Mouse (Mus musculus): Measurements from ENCODE around the gene Abhd17a. TPM values are rescaled to one million over a fixed set of nuclear protein-coding genes. Genes with fewer than 3 reads are reported as not detected.
A peak's percentile ranks its signal among the peaks of the same experiment; 100 is the strongest.

Gene Abhd17a
- total and polyA plus RNA-seq, 2 experiments from 2014 or later = 152 to 275 TPM

DNA sequence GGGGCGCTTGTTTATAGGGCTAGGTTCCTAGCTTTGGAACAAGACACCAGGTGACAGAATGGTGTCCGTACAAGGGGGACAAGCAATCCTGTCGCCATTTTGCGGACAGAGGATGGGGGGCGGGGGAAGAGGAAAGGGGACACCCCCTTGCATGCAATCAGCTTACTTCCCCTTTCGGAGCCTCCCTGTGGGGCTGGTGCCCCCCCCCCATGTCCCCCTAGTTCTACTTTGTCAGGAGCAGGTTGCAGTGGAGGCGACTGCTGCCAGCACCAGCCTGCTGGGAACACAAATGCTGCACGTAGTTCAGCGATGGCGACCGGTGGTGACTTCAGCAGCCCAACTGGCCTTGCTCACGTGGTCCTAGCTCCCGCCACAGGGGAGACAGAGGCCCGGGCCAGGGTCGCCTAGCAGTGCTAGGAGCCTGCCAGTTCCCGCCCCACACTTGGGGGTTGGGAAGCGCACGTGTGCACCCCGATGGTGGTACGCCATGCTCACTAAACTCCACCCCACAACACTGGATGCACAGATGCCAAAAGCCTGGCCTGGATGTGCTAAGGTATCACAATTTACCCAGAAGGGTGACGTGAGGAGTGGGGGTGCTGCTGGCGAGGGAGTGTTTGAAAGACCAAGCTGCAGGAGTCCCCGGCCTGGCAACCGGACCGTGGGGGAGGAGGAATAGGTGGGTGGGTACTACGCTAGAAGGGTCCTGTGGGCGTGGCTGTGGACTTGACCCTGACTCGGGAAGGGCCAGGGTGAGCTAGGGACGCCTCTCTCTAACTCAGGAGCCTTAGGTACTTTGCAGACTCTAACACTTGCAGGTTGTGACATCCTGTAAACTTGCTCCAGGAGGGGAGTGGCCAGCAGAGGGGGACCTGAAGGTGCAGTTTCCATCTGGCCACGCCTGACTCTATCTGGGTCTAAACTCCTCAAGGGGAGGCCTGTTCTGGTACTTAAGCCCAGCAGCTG lies 19.0 kb downstream of the Abhd17a start:
- 18% methylated on average over 30 of the region's 30 CpGs for WGBS
- Histone ChIP-seq H3K9me3 (ENCODE audit: low read length) (no peaks in the 10 kb centered on the region), H3K27me3 (ENCODE audit: insufficient read depth, low read length) (no peaks in the 10 kb centered on the region), H3K4me2 (ENCODE audit: low read depth, low read length, poor library complexity, severe bottlenecking) (peak overlapping the region; percentile 16), H3K4me3 (ENCODE audit: low read depth, low read length) (no peak overlapping the region), H3K9ac (replicated peaks; ENCODE audit: low read length, poor library complexity, severe bottlenecking) (0 out of 2 replicates have a peak overlapping the region, but pooled peaks have one; percentile 19), H3K4me1 (ENCODE audit: insufficient read depth, low read length) (peaks cover 18% of the 10 kb centered on the region), H3K36me3 (ENCODE audit: insufficient read depth, low read length) (peaks cover 15% of the 10 kb centered on the region), H3K27ac (ENCODE audit: low read depth, low read length) (0 out of 2 replicates have a peak overlapping the region, but pooled peaks have one; percentile 18)
- peak; percentile 35; the same call in 1 of the 2 replicates for ATAC-seq (ENCODE audit: low FRiP score)
- peak; percentile 62 for DNase-seq (ENCODE audit: low spot score)
- TF ChIP-seq CTCF (IDR thresholded peaks at IDR 0.05) = no peak

- Histone ChIP-seq H3K9me3 (ENCODE audit: low read length) (no peaks in the 10 kb centered on the region), H3K36me3 (ENCODE audit: insufficient read depth, low read length) (peaks cover 18% of the 10 kb centered on the region), H3K9ac (replicated peaks; ENCODE audit: low read length, poor library complexity, severe bottlenecking) (0 out of 2 replicates have a peak overlapping the region, but pooled peaks have one; percentile 19), H3K4me2 (ENCODE audit: low read depth, low read length, poor library complexity, severe bottlenecking) (no peak overlapping the region), H3K27ac (ENCODE audit: low read depth, low read length) (no peak overlapping the region), H3K4me3 (ENCODE audit: low read depth, low read length) (no peak overlapping the region), H3K4me1 (ENCODE audit: insufficient read depth, low read length) (peaks cover 13% of the 10 kb centered on the region), H3K27me3 (ENCODE audit: insufficient read depth, low read length) (no peaks in the 10 kb centered on the region)
- TF ChIP-seq CTCF (IDR thresholded peaks at IDR 0.05) = no peak
- WGBS = 89% methylated on average over 10 of the region's 10 CpGs
- ATAC-seq (ENCODE audit: low FRiP score) (no peak), DNase-seq (ENCODE audit: low spot score) (no peak)
Measured at GRCm38 (mm10) chr10:80570419-80570818, 19.7 kb downstream of the Abhd17a start.

- no peak overlapping the region for H3K9ac ChIP-seq (replicated peaks; ENCODE audit: low read length, poor library complexity, severe bottlenecking)
- no peak for TF ChIP-seq CTCF (IDR thresholded peaks at IDR 0.05)
- WGBS = 34% methylated on average over 10 of the region's 10 CpGs
Measured at GRCm38 (mm10) chr10:80569664-80570066, 20.5 kb downstream of the Abhd17a start.

DNA sequence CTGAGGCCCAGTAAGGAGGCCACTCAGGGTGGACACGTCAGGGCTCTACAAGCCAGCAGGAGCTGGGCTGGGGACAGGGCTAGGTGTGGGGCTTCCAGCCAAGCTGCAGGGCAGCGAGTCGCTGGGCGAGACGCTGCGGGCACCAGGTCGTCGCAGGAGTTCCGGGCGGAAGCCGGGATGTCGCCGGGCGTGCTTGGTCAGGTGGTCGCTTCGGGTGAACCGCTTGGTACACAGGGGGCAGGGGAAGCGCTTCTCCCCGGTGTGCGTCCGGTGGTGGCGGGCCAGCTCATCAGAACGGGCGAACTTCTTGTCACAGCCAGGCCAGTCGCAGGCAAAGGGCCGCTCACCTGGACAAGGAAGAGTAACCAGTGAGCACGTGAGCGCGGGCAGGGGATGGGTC lies 21.3 kb downstream of the Abhd17a start:
- Histone ChIP-seq H3K4me2 (ENCODE audit: low read depth, low read length, poor library complexity, severe bottlenecking) (no peak overlapping the region), H3K4me3 (ENCODE audit: low read depth, low read length) (no peak overlapping the region), H3K9me3 (ENCODE audit: low read length) (no peaks in the 10 kb centered on the region), H3K27me3 (ENCODE audit: insufficient read depth, low read length) (no peaks in the 10 kb centered on the region), H3K9ac (replicated peaks; ENCODE audit: low read length, poor library complexity, severe bottlenecking) (no peak overlapping the region), H3K4me1 (ENCODE audit: insufficient read depth, low read length) (peaks cover 11% of the 10 kb centered on the region), H3K27ac (ENCODE audit: low read depth, low read length) (no peak overlapping the region), H3K36me3 (ENCODE audit: insufficient read depth, low read length) (peaks cover 18% of the 10 kb centered on the region)
- WGBS = 95% methylated on average over 29 of the region's 29 CpGs
- no peak for TF ChIP-seq CTCF (IDR thresholded peaks at IDR 0.05)
- ATAC-seq (ENCODE audit: low FRiP score) = no peak
- DNase-seq (ENCODE audit: low spot score) = no peak

More at GRCm38 (mm10) chr10:80569664-80570066, 20.5 kb downstream of the Abhd17a start:
- peaks cover 18% of the 10 kb centered on the region for H3K36me3 ChIP-seq (ENCODE audit: insufficient read depth, low read length)
- no peaks in the 10 kb centered on the region for H3K9me3 ChIP-seq (ENCODE audit: low read length)
- ATAC-seq (ENCODE audit: low FRiP score) (no peak), DNase-seq (ENCODE audit: low spot score) (no peak)
- H3K4me3 ChIP-seq (ENCODE audit: low read depth, low read length) = no peak overlapping the region
- H3K27me3 ChIP-seq (ENCODE audit: insufficient read depth, low read length) = no peaks in the 10 kb centered on the region
- H3K4me1 ChIP-seq (ENCODE audit: insufficient read depth, low read length) = peaks cover 11% of the 10 kb centered on the region
- no peak overlapping the region for H3K4me2 ChIP-seq (ENCODE audit: low read depth, low read length, poor library complexity, severe bottlenecking)
- no peak overlapping the region for H3K27ac ChIP-seq (ENCODE audit: low read depth, low read length)

DNA sequence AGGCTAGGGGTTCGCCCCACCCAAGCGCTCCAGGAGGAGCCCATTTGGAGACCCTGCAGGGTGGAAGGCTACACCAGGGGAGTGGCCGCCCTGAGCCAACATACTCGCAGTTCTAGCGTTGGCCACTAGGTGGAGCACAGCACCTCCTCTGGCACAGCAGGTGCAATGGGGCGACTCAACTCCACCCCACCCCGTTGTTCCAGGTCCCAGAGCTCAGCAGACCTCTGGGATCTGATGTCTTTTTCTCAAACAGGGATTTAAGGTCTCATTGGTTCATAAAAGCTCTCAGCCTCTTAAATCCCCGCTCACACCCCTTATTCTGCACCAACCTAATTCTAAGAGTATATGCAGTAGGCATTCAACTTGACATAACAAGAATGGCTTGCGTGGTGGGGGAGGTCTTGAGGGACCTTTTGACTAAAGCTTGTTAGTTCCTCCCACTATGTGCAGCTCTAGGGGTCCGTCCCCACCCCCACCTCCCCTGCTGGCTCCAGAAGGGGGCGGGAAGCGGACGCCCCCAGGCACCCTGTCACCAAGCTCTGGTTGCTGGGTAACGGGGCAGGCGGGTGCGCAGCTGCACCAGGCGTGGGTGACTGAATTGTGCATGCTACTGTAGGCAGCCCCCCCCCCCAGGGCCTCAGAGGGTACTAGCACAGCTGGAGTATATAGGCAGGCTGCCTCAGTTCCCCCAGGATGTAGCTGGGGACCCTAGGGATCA lies 23.6 kb downstream of the Abhd17a start:
- Histone ChIP-seq H3K27ac (ENCODE audit: low read depth, low read length) (peak overlapping the region; percentile 65), H3K4me2 (ENCODE audit: low read depth, low read length, poor library complexity, severe bottlenecking) (peak overlapping the region; percentile 39), H3K27me3 (ENCODE audit: insufficient read depth, low read length) (no peaks in the 10 kb centered on the region), H3K9me3 (ENCODE audit: low read length) (no peaks in the 10 kb centered on the region), H3K36me3 (ENCODE audit: insufficient read depth, low read length) (peaks cover 18% of the 10 kb centered on the region), H3K4me1 (ENCODE audit: insufficient read depth, low read length) (peaks cover 11% of the 10 kb centered on the region), H3K9ac (replicated peaks; ENCODE audit: low read length, poor library complexity, severe bottlenecking) (0 out of 2 replicates have a peak overlapping the region, but pooled peaks have one; percentile 0), H3K4me3 (ENCODE audit: low read depth, low read length) (no peak overlapping the region)
- TF ChIP-seq CTCF (IDR thresholded peaks at IDR 0.05) = peak; percentile 96
- ATAC-seq (ENCODE audit: low FRiP score) (peak; percentile 49), DNase-seq (ENCODE audit: low spot score) (peak; percentile 77)
- WGBS = 8% methylated on average over 17 of the region's 17 CpGs
